Mouse (Mus musculus) MEL (cell line): Measurements from ENCODE around the gene Tom1l2.
A peak's percentile ranks its signal among the peaks of the same experiment; 100 is the strongest.

Source experiments
- MAFK ChIP-seq: IDR thresholded peaks from 2 replicates; pipeline ENCODE4 v1.6.1; 2011; ENCODE audit warnings: low read depth, mild to moderate bottlenecking, low read length, improper control_type of control experiment, borderline replicate concordance
- MYC ChIP-seq: IDR thresholded peaks from 2 replicates; pipeline ENCODE4 v1.6.1; 2011; ENCODE audit warnings: low read depth, mild to moderate bottlenecking, low read length, improper control_type of control experiment, moderate library complexity
- POLR2A ChIP-seq, 2 experiments: IDR thresholded peaks; 2 replicates each; pipeline ENCODE4 v1.6.1; 2011 to 2012; ENCODE audit warnings: low read length in 2 of 2, mild to moderate bottlenecking in 2 of 2, control low read depth in 1 of 2, improper control_type of control experiment in 1 of 2, low read depth in 1 of 2, moderate library complexity in 1 of 2; ENCODE audit not compliant: control insufficient read depth in 1 of 2, insufficient read depth in 1 of 2, poor library complexity in 1 of 2
- TAL1 ChIP-seq: IDR thresholded peaks from 2 replicates; pipeline ENCODE4 v1.6.1; 2012; ENCODE audit warnings: mild to moderate bottlenecking, inconsistent platforms, low read length, moderate library complexity, mixed read lengths
- ZMIZ1 ChIP-seq: IDR thresholded peaks from 2 replicates; pipeline ENCODE4 v1.6.1; 2012; ENCODE audit warnings: low read depth, mild to moderate bottlenecking, inconsistent platforms, low read length, improper control_type of control experiment, moderate library complexity

GRCm38 (mm10) chr11:60200384-60200783 lies 152.3 kb downstream of the Tom1l2 start:
- TF ChIP-seq MYC (no peak), TAL1 (no peak), ZMIZ1 (0 out of 2 replicates have a peak, but pooled peaks have one; percentile 48), POLR2A (IDR thresholded peaks at IDR 0.05; ENCODE audit: control insufficient read depth in 1 of 2, insufficient read depth in 1 of 2, low read depth in 1 of 2, low read length in 2 of 2, poor library complexity in 1 of 2) (no peak), MAFK (no peak)
